Comparison of ENCODE assay signal across 9 mouse cellular contexts in genomic region chr7:49426060-49426459, GRCm38 (mm10).
DNase-seq lines count a peak whose midpoint lies in the region; ATAC-seq and TF ChIP-seq lines count a peak whose summit lies in the region.
"Had no signal": no experiment of that assay in that cellular context is flagged by ENCODE, and none has a peak within 500 bp of the region (broad histone marks: within the 10 kb centered on the region; RNA-seq: fewer than 3 reads in every experiment).

No protein-coding gene starts in this region.

- TF ChIP-seq CTCF in kidney, postnatal 0 days (IDR thresholded peaks at IDR 0.05; ENCODE audit: low read depth): peak; percentile 91

- no peak overlapping the region for H3K27ac ChIP-seq in kidney, postnatal 0 days
- H3K27ac ChIP-seq in kidney, embryonic 15.5 days: no peak overlapping the region
- H3K27ac ChIP-seq in embryonic facial prominence, embryonic 10.5 days (replicated peaks): no peak overlapping the region

- H3K27me3 ChIP-seq in kidney, postnatal 0 days (ENCODE audit: insufficient read depth, low read length): no peaks in the 10 kb centered on the region
- H3K27me3 ChIP-seq in kidney, embryonic 15.5 days: no peaks in the 10 kb centered on the region
- no peaks in the 10 kb centered on the region for H3K27me3 ChIP-seq in embryonic facial prominence, embryonic 10.5 days (replicated peaks; ENCODE audit: low read depth, poor library complexity, severe bottlenecking)

- 35% methylated on average over 4 of the region's 4 CpGs for WGBS in kidney, postnatal 0 days
- WGBS in kidney, embryonic 15.5 days: 37% methylated on average over 4 of the region's 4 CpGs
- WGBS in embryonic facial prominence, embryonic 10.5 days: 34% methylated on average over 4 of the region's 4 CpGs
- WGBS in large intestine, adult 2 months: 41% methylated on average over 4 of the region's 4 CpGs

- no peak for ATAC-seq in kidney, postnatal 0 days (replicated peaks; ENCODE audit: low FRiP score, low read depth)
- ATAC-seq in kidney, embryonic 15.5 days (replicated peaks; ENCODE audit: low FRiP score): no peak
- ATAC-seq in monocyte, adult 5-6 weeks (replicated peaks; ENCODE audit: insufficient number of reproducible peaks, low FRiP score, low TSS enrichment, poor library complexity, severe bottlenecking): no peak

- DNase-seq in kidney, postnatal 0 days (ENCODE audit: low spot score): peak; percentile 79
- peak; percentile 61 for DNase-seq in CD4-positive helper T cell, adult 2 months (ENCODE audit: low read depth, low spot score)
- DNase-seq in ZHBTc4 (ENCODE audit: low read depth, low spot score): peak; percentile 44
- DNase-seq in embryonic facial prominence, embryonic 10.5 days (ENCODE audit: low spot score): peak; percentile 56
- DNase-seq in large intestine, adult 2 months (ENCODE audit: low read depth, low spot score): peak; percentile 22
- peak; percentile 16 for DNase-seq in retina, adult 2 months (ENCODE audit: low read depth, low spot score)

- H3K4me3 ChIP-seq in kidney, postnatal 0 days (replicated peaks; ENCODE audit: low read depth, low read length): no peak overlapping the region
- H3K4me3 ChIP-seq in kidney, embryonic 15.5 days (replicated peaks): no peak overlapping the region
- H3K4me3 ChIP-seq in embryonic facial prominence, embryonic 10.5 days: no peak overlapping the region
- H3K4me3 ChIP-seq: erythroblast, embryonic 14.5 days had no signal

- H3K9ac ChIP-seq in kidney, postnatal 0 days (ENCODE audit: low read depth, low read length): no peak overlapping the region
- no peak overlapping the region for H3K9ac ChIP-seq in kidney, embryonic 15.5 days

- no peaks in the 10 kb centered on the region for H3K36me3 ChIP-seq in kidney, postnatal 0 days (ENCODE audit: insufficient read depth, low read length)
- peaks cover 4% of the 10 kb centered on the region; the same call in 1 of the 2 replicates for H3K36me3 ChIP-seq in kidney, embryonic 15.5 days
- no peaks in the 10 kb centered on the region for H3K36me3 ChIP-seq in embryonic facial prominence, embryonic 10.5 days (replicated peaks)

- H3K4me2 ChIP-seq in kidney, postnatal 0 days (ENCODE audit: low read length): no peak overlapping the region
- H3K4me2 ChIP-seq in kidney, embryonic 15.5 days: no peak overlapping the region

- no peaks in the 10 kb centered on the region for H3K4me1 ChIP-seq in kidney, postnatal 0 days (replicated peaks; ENCODE audit: insufficient read depth, low read length)
- H3K4me1 ChIP-seq in kidney, embryonic 15.5 days: no peaks in the 10 kb centered on the region
- H3K4me1 ChIP-seq in embryonic facial prominence, embryonic 10.5 days: peaks cover 4% of the 10 kb centered on the region; the same call in 1 of the 2 replicates

- no peaks in the 10 kb centered on the region for H3K9me3 ChIP-seq in kidney, postnatal 0 days (replicated peaks; ENCODE audit: low read length)
- H3K9me3 ChIP-seq in kidney, embryonic 15.5 days (replicated peaks): no peaks in the 10 kb centered on the region
- no peaks in the 10 kb centered on the region for H3K9me3 ChIP-seq in embryonic facial prominence, embryonic 10.5 days

Comparison
In these comparisons a context has a peak if more than half of its experiments do, and no peak if none do; other contexts are left out.
1. DNase-seq: peak in every context shown above with its lines; median percentile 79 in kidney, postnatal 0 days; 61 in CD4-positive helper T cell, adult 2 months; 56 in embryonic facial prominence, embryonic 10.5 days; 44 in ZHBTc4; 22 in large intestine, adult 2 months; 16 in retina, adult 2 months.